In genomic region chr14:48119648-48120270, GRCm38 (mm10) we compare ENCODE assay signal across 7 mouse cellular contexts. TPM values are rescaled to one million over a fixed set of nuclear protein-coding genes. Genes with fewer than 3 reads are reported as not detected.
DNase-seq lines count a peak whose midpoint lies in the region; ATAC-seq lines count a peak whose summit lies in the region.

No protein-coding gene starts in this region.

- ATAC-seq in lung, embryonic 15.5 days (ENCODE audit: borderline replicate concordance, extremely low read depth, low FRiP score, low TSS enrichment) = no peak
- ATAC-seq in liver, embryonic 12.5 days = no peak
- no peak for ATAC-seq in stomach, embryonic 16.5 days (ENCODE audit: insufficient read depth, low FRiP score)
- no peak for ATAC-seq in granulocyte monocyte progenitor cell, adult 5-6 weeks (replicated peaks; ENCODE audit: poor library complexity, severe bottlenecking)

- no peaks in the 10 kb centered on the region for H3K27me3 ChIP-seq in lung, embryonic 15.5 days
- H3K27me3 ChIP-seq in liver, embryonic 12.5 days (replicated peaks) = peaks cover 55% of the 10 kb centered on the region
- peaks cover 4% of the 10 kb centered on the region; the same call in 1 of the 2 replicates for H3K27me3 ChIP-seq in stomach, embryonic 16.5 days (ENCODE audit: control insufficient read depth, insufficient read depth, low read length)

- 0 out of 2 replicates have a peak overlapping the region, but pooled peaks have one; percentile 33 for H3K27ac ChIP-seq in lung, embryonic 15.5 days
- no peak overlapping the region for H3K27ac ChIP-seq in liver, embryonic 12.5 days
- no peak overlapping the region for H3K27ac ChIP-seq in stomach, embryonic 16.5 days (ENCODE audit: low read length)

- WGBS in lung, embryonic 15.5 days = 11% methylated on average over 17 of the region's 17 CpGs
- 30% methylated on average over 17 of the region's 17 CpGs for WGBS in liver, embryonic 12.5 days (ENCODE audit: insufficient replicate concordance)
- WGBS in stomach, embryonic 16.5 days = 5% methylated on average over 17 of the region's 17 CpGs

- no peak for DNase-seq in lung, postnatal 14 days
- peak; percentile 40 for DNase-seq in forelimb bud, embryonic 11.5 days (ENCODE audit: low read depth, low spot score)
- no peak for DNase-seq in left cerebral cortex, postnatal 36 days (ENCODE audit: low spot score in 2 of 2)

- H3K9me3 ChIP-seq in lung, embryonic 15.5 days = no peaks in the 10 kb centered on the region
- no peaks in the 10 kb centered on the region for H3K9me3 ChIP-seq in liver, embryonic 12.5 days (replicated peaks)
- no peaks in the 10 kb centered on the region for H3K9me3 ChIP-seq in stomach, embryonic 16.5 days (replicated peaks; ENCODE audit: control insufficient read depth, low read length)

- H3K9ac ChIP-seq in lung, embryonic 15.5 days = no peak overlapping the region; the same call in 1 of the 2 replicates
- H3K9ac ChIP-seq in liver, embryonic 12.5 days = no peak overlapping the region
- no peak overlapping the region for H3K9ac ChIP-seq in stomach, embryonic 16.5 days (ENCODE audit: low read length)

- H3K4me2 ChIP-seq in lung, embryonic 15.5 days = peak overlapping the region; percentile 92
- peak overlapping the region; percentile 70 for H3K4me2 ChIP-seq in liver, embryonic 12.5 days
- H3K4me2 ChIP-seq in stomach, embryonic 16.5 days (ENCODE audit: low read depth, low read length) = peak overlapping the region; percentile 73

- H3K36me3 ChIP-seq in lung, embryonic 15.5 days = no peaks in the 10 kb centered on the region
- H3K36me3 ChIP-seq in liver, embryonic 12.5 days = no peaks in the 10 kb centered on the region
- no peaks in the 10 kb centered on the region for H3K36me3 ChIP-seq in stomach, embryonic 16.5 days (ENCODE audit: control insufficient read depth, insufficient read depth, low read length)

- peaks cover 36% of the 10 kb centered on the region for H3K4me1 ChIP-seq in lung, embryonic 15.5 days
- H3K4me1 ChIP-seq in liver, embryonic 12.5 days = peaks cover 9% of the 10 kb centered on the region; the same call in 1 of the 2 replicates
- H3K4me1 ChIP-seq in stomach, embryonic 16.5 days (ENCODE audit: control insufficient read depth, insufficient read depth, low read length) = peaks cover 21% of the 10 kb centered on the region

- intact Hi-C loops in left cerebral cortex, postnatal 36 days (cut with DNase I) = loop anchor here (5.0 kb wide), 2 partner anchors 238 to 367 kb away; no protein-coding TSS in a partner anchor

- H3K4me3 ChIP-seq in lung, embryonic 15.5 days = peak overlapping the region; percentile 95
- peak overlapping the region; percentile 15; the same call in 1 of the 2 replicates for H3K4me3 ChIP-seq in liver, embryonic 12.5 days
- peak overlapping the region; percentile 26 for H3K4me3 ChIP-seq in stomach, embryonic 16.5 days (replicated peaks; ENCODE audit: low read length)

RNA-seq across cellular contexts. Expression of gene Peli2, which starts 0.9 kb away (rescaled TPM):
- polyA plus RNA-seq in lung, embryonic 15.5 days (2015; fragmentation: Nextera tagmentation; extraction: Ambion mirVana) = 14.8 and 15.1 TPM in 2 replicates
- polyA plus RNA-seq in liver, embryonic 12.5 days (2016; fragmentation: Nextera tagmentation; extraction: Ambion mirVana) = 1.7 and 1.8 TPM in 2 replicates
- 6.3 TPM in 2 replicates for polyA plus RNA-seq in stomach, embryonic 16.5 days (2015; fragmentation: Nextera tagmentation; extraction: Ambion mirVana)
- 8.7 and 13.1 TPM in 2 replicates for total RNA-seq in granulocyte monocyte progenitor cell, adult 5-6 weeks (2014; fragmentation: Nextera tagmentation)
- 6.3 and 9.9 TPM in 2 replicates for total RNA-seq in granulocyte monocyte progenitor cell, adult 5-6 weeks (2017)
- 10 to 100 TPM; 18.5 to 25.2 TPM for total RNA-seq in left cerebral cortex, postnatal 36 days (2021)

Comparison
In these comparisons a context has a peak if more than half of its experiments do, and no peak if none do; other contexts are left out.
1. H3K4me3 ChIP-seq: peak in every context shown above with its lines; median percentile 95 in lung, embryonic 15.5 days; 26 in stomach, embryonic 16.5 days; 15 in liver, embryonic 12.5 days.